12 mouse cellular contexts compared by ENCODE assay signal in genomic region chr17:87490295-87490694, GRCm38 (mm10). TPM values are rescaled to one million over a fixed set of nuclear protein-coding genes. Genes with fewer than 3 reads are reported as not detected.
DNase-seq lines count a peak whose midpoint lies in the region; ATAC-seq and TF ChIP-seq lines count a peak whose summit lies in the region.
"Had no signal": no experiment of that assay in that cellular context is flagged by ENCODE, and none has a peak within 500 bp of the region (broad histone marks: within the 10 kb centered on the region; RNA-seq: fewer than 3 reads in every experiment).

No protein-coding gene starts in this region.

- no peaks in the 10 kb centered on the region for H3K27me3 ChIP-seq in forebrain, embryonic 15.5 days
- no peaks in the 10 kb centered on the region for H3K27me3 ChIP-seq in forebrain, embryonic 11.5 days (ENCODE audit: control insufficient read depth, insufficient read depth, low read length)
- no peaks in the 10 kb centered on the region for H3K27me3 ChIP-seq in lung, embryonic 16.5 days (ENCODE audit: control insufficient read depth, insufficient read depth, low read depth, low read length)
- H3K27me3 ChIP-seq in heart, postnatal 0 days (ENCODE audit: control insufficient read depth, insufficient read depth, low read length), result no peaks in the 10 kb centered on the region
- H3K27me3 ChIP-seq: embryonic facial prominence, embryonic 13.5 days; liver, embryonic 15.5 days had no signal

- no peak for DNase-seq in forebrain, embryonic 11.5 days (ENCODE audit: low spot score)
- DNase-seq in lung, postnatal 36 days, result no peak
- DNase-seq in heart, postnatal 0 days (ENCODE audit: low spot score), result peak; percentile 29
- peak; percentile 36 to 57 for DNase-seq in kidney, postnatal 4 days
- DNase-seq in right cerebral cortex, postnatal 4 days, result no peak
- DNase-seq in left cerebral cortex, adult 8-10 months (ENCODE audit: low spot score in 2 of 2), result no peak
- DNase-seq: B cell, adult 2 months; cerebellum, adult 9-11 months had no signal

- no peak overlapping the region for H3K4me2 ChIP-seq in forebrain, embryonic 15.5 days (replicated peaks)
- H3K4me2 ChIP-seq in forebrain, embryonic 11.5 days (ENCODE audit: low read depth, low read length, severe bottlenecking), result no peak overlapping the region
- H3K4me2 ChIP-seq in lung, embryonic 16.5 days (ENCODE audit: low read depth, low read length), result no peak overlapping the region
- H3K4me2 ChIP-seq in heart, postnatal 0 days (ENCODE audit: low read depth, low read length), result no peak overlapping the region
- H3K4me2 ChIP-seq: embryonic facial prominence, embryonic 13.5 days; liver, embryonic 15.5 days had no signal

- peak overlapping the region; percentile 13; the same call in 1 of the 2 replicates for H3K27ac ChIP-seq in forebrain, embryonic 15.5 days (replicated peaks)
- H3K27ac ChIP-seq in forebrain, embryonic 11.5 days (ENCODE audit: low read depth, low read length), result no peak overlapping the region
- H3K27ac ChIP-seq in lung, embryonic 16.5 days (ENCODE audit: low read length), result 0 out of 2 replicates have a peak overlapping the region, but pooled peaks have one; percentile 6
- no peak overlapping the region for H3K27ac ChIP-seq in heart, postnatal 0 days (ENCODE audit: low read depth)
- H3K27ac ChIP-seq: embryonic facial prominence, embryonic 13.5 days; liver, embryonic 15.5 days had no signal

- no peak overlapping the region for H3K9ac ChIP-seq in forebrain, embryonic 15.5 days (replicated peaks)
- no peak overlapping the region for H3K9ac ChIP-seq in forebrain, embryonic 11.5 days (ENCODE audit: low read length)
- no peak overlapping the region for H3K9ac ChIP-seq in lung, embryonic 16.5 days (ENCODE audit: low read length)
- H3K9ac ChIP-seq in heart, postnatal 0 days (replicated peaks; ENCODE audit: low read depth, low read length), result no peak overlapping the region
- H3K9ac ChIP-seq: embryonic facial prominence, embryonic 13.5 days; liver, embryonic 15.5 days had no signal

- no peak for TF ChIP-seq CTCF in heart, postnatal 0 days (IDR thresholded peaks at IDR 0.05; ENCODE audit: low read depth)

- no peak for ATAC-seq in forebrain, embryonic 15.5 days (replicated peaks)
- no peak for ATAC-seq in forebrain, embryonic 11.5 days (replicated peaks; ENCODE audit: low FRiP score)
- peak; percentile 36; the same call in 1 of the 2 replicates for ATAC-seq in lung, embryonic 16.5 days (ENCODE audit: low read depth)
- ATAC-seq in heart, postnatal 0 days (ENCODE audit: insufficient read depth, low read depth), result no peak; the same call in 1 of the 2 replicates

- no peaks in the 10 kb centered on the region for H3K9me3 ChIP-seq in forebrain, embryonic 15.5 days
- H3K9me3 ChIP-seq in forebrain, embryonic 11.5 days (ENCODE audit: control insufficient read depth, low read length), result no peaks in the 10 kb centered on the region
- peaks cover 4% of the 10 kb centered on the region; the same call in 1 of the 2 replicates for H3K9me3 ChIP-seq in lung, embryonic 16.5 days (ENCODE audit: control insufficient read depth, low read length)
- no peaks in the 10 kb centered on the region for H3K9me3 ChIP-seq in heart, postnatal 0 days (replicated peaks; ENCODE audit: control insufficient read depth, low read length)
- H3K9me3 ChIP-seq: embryonic facial prominence, embryonic 13.5 days; liver, embryonic 15.5 days had no signal

- TF ChIP-seq EP300 in heart, postnatal 0 days (IDR thresholded peaks at IDR 0.05; ENCODE audit: low read depth), result no peak

- H3K36me3 ChIP-seq in forebrain, embryonic 15.5 days, result no peaks in the 10 kb centered on the region
- H3K36me3 ChIP-seq in forebrain, embryonic 11.5 days (ENCODE audit: control insufficient read depth, insufficient read depth, low read length), result no peaks in the 10 kb centered on the region
- no peaks in the 10 kb centered on the region for H3K36me3 ChIP-seq in lung, embryonic 16.5 days (ENCODE audit: control insufficient read depth, insufficient read depth, low read length)
- H3K36me3 ChIP-seq in heart, postnatal 0 days (replicated peaks; ENCODE audit: control insufficient read depth, insufficient read depth, low read length), result no peaks in the 10 kb centered on the region
- H3K36me3 ChIP-seq: embryonic facial prominence, embryonic 13.5 days; liver, embryonic 15.5 days had no signal

- H3K4me3 ChIP-seq in forebrain, embryonic 15.5 days, result no peak overlapping the region
- H3K4me3 ChIP-seq in forebrain, embryonic 11.5 days (ENCODE audit: low read depth, low read length), result no peak overlapping the region
- H3K4me3 ChIP-seq in lung, embryonic 16.5 days (ENCODE audit: low read length), result no peak overlapping the region
- H3K4me3 ChIP-seq in heart, postnatal 0 days (ENCODE audit: low read depth, low read length), result no peak overlapping the region
- H3K4me3 ChIP-seq: embryonic facial prominence, embryonic 13.5 days; liver, embryonic 15.5 days had no signal

- peaks cover 5% of the 10 kb centered on the region; the same call in 1 of the 2 replicates for H3K4me1 ChIP-seq in forebrain, embryonic 15.5 days
- H3K4me1 ChIP-seq in forebrain, embryonic 11.5 days (replicated peaks; ENCODE audit: control insufficient read depth, insufficient read depth, low read length), result no peaks in the 10 kb centered on the region
- peaks cover 5% of the 10 kb centered on the region; the same call in 1 of the 2 replicates for H3K4me1 ChIP-seq in lung, embryonic 16.5 days (replicated peaks; ENCODE audit: control insufficient read depth, insufficient read depth, low read length)
- H3K4me1 ChIP-seq in heart, postnatal 0 days (ENCODE audit: control insufficient read depth, insufficient read depth), result 0 out of 2 replicates have a peak, but pooled peaks cover 4% of the 10 kb centered on the region
- H3K4me1 ChIP-seq: embryonic facial prominence, embryonic 13.5 days; liver, embryonic 15.5 days had no signal

- WGBS in forebrain, embryonic 15.5 days, result 43% methylated on average over 6 of the region's 6 CpGs
- WGBS in forebrain, embryonic 11.5 days, result 50% methylated on average over 6 of the region's 6 CpGs
- 21% methylated on average over 6 of the region's 6 CpGs for WGBS in lung, embryonic 16.5 days
- WGBS in heart, postnatal 0 days, result 24% methylated on average over 6 of the region's 6 CpGs

RNA-seq across cellular contexts. Expression of gene Calm2, which starts 43.6 kb away (rescaled TPM):
- 1,787 and 1,813 TPM in 2 replicates for polyA plus RNA-seq in forebrain, embryonic 15.5 days (2015; fragmentation: Nextera tagmentation; extraction: Ambion mirVana)
- 1,239 and 1,306 TPM in 2 replicates for polyA plus RNA-seq in forebrain, embryonic 11.5 days (2014; fragmentation: Nextera tagmentation; extraction: Ambion mirVana)
- 1,010 and 1,035 TPM in 2 replicates for polyA plus RNA-seq in lung, embryonic 16.5 days (2015; fragmentation: Nextera tagmentation; extraction: Ambion mirVana)
- 129 and 183 TPM in 2 replicates for total RNA-seq in heart, postnatal 0 days (2014; rRNA removed; ENCODE audit: low replicate concordance)
- 389 and 428 TPM in 2 replicates for polyA plus RNA-seq in heart, postnatal 0 days (2015; fragmentation: Nextera tagmentation; extraction: Ambion mirVana)
- total RNA-seq in left cerebral cortex, adult 8-10 months (2022), result 1,000 to 10,000 TPM; 2,138 to 2,258 (median 2,232) TPM

Comparison
In these comparisons a context has a peak if more than half of its experiments do, and no peak if none do; other contexts are left out.
1. H3K27ac ChIP-seq: peak in forebrain, embryonic 15.5 days (single experiment) and lung, embryonic 16.5 days (single experiment); none in forebrain, embryonic 11.5 days (single experiment) and heart, postnatal 0 days (single experiment).
2. DNase-seq: peak in heart, postnatal 0 days (single experiment) and kidney, postnatal 4 days (2 of 2); none in forebrain, embryonic 11.5 days (single experiment), lung, postnatal 36 days (single experiment), right cerebral cortex, postnatal 4 days (single experiment) and left cerebral cortex, adult 8-10 months (0 of 2).